Mouse (Mus musculus) left cerebral cortex, postnatal 4 days (tissue): ENCODE measurements at regions not wholly inside any gene's neighbourhood (a gene's known extent, or its start where the extent isn't known, plus 50 kb on each side); places are given as distances from the start of the nearest gene placed in this dataset.

Experiments
- DNase-seq: peaks from one replicate; pipeline ENCODE4 v3.0.0-alpha.2; 2022
- intact Hi-C: fragments of 180-260 bp; cut with DNase I; formaldehyde crosslinking; loops from one replicate; pipeline ENCODE4 v1.15.1; 2025

GRCm38 (mm10) chr8:32958331-32958730, 470.2 kb upstream of the 5930422O12Rik start:
- intact Hi-C loops: no loop called here
- no peak for DNase-seq

- intact Hi-C loops: no loop called here
- DNase-seq: no peak
Observed at GRCm38 (mm10) chr8:32958855-32959254, 469.7 kb upstream of the 5930422O12Rik start.

GRCm38 (mm10) chr8:32959326-32960064, 469.0 kb upstream of the 5930422O12Rik start:
- intact Hi-C loops: no loop called here
- no peak for DNase-seq

GRCm38 (mm10) chr8:32990216-32990615, 438.3 kb upstream of the 5930422O12Rik start:
- intact Hi-C loops: no loop called here
- no peak for DNase-seq

- DNase-seq: no peak
- intact Hi-C loops: no loop called here
Observed at GRCm38 (mm10) chr8:33003967-33004564, 424.4 kb upstream of the 5930422O12Rik start.

- intact Hi-C loops: no loop called here
- DNase-seq: peak; percentile 61
Observed at GRCm38 (mm10) chr8:33004570-33004969, 423.9 kb upstream of the 5930422O12Rik start.

- no peak for DNase-seq
- intact Hi-C loops: loop anchor here (10.0 kb wide), 1 partner anchor 175 kb away; no protein-coding TSS in a partner anchor
Observed at GRCm38 (mm10) chr8:33010106-33010505, 418.4 kb upstream of the 5930422O12Rik start.

GRCm38 (mm10) chr8:33012784-33013183, 415.7 kb upstream of the 5930422O12Rik start:
- DNase-seq: no peak
- intact Hi-C loops: loop anchor here (10.0 kb wide), 1 partner anchor 172 kb away; no protein-coding TSS in a partner anchor

GRCm38 (mm10) chr8:33015861-33016260, 412.6 kb upstream of the 5930422O12Rik start:
- intact Hi-C loops: loop anchor here (10.0 kb wide), 1 partner anchor 169 kb away; no protein-coding TSS in a partner anchor
- DNase-seq: no peak

- DNase-seq: peak; percentile 34
- intact Hi-C loops: no loop called here
Observed at GRCm38 (mm10) chr8:33026973-33027372, 401.5 kb upstream of the 5930422O12Rik start.

GRCm38 (mm10) chr8:33029453-33029852, 399.1 kb upstream of the 5930422O12Rik start:
- no peak for DNase-seq
- intact Hi-C loops: no loop called here

GRCm38 (mm10) chr8:33052017-33052416, 376.5 kb upstream of the 5930422O12Rik start:
- intact Hi-C loops: no loop called here
- DNase-seq: no peak

- intact Hi-C loops: no loop called here
- no peak for DNase-seq
Observed at GRCm38 (mm10) chr8:33065566-33065965, 362.9 kb upstream of the 5930422O12Rik start.

- DNase-seq: no peak
- intact Hi-C loops: no loop called here
Observed at GRCm38 (mm10) chr8:33066168-33066567, 362.3 kb upstream of the 5930422O12Rik start.

GRCm38 (mm10) chr8:33067453-33068039, 361.0 kb upstream of the 5930422O12Rik start:
- peak; percentile 42 for DNase-seq
- intact Hi-C loops: no loop called here

GRCm38 (mm10) chr8:33068468-33068867, 360.0 kb upstream of the 5930422O12Rik start:
- no peak for DNase-seq
- intact Hi-C loops: no loop called here

GRCm38 (mm10) chr8:33075186-33075585, 353.3 kb upstream of the 5930422O12Rik start:
- DNase-seq: no peak
- intact Hi-C loops: no loop called here

GRCm38 (mm10) chr8:33076253-33076652, 352.3 kb upstream of the 5930422O12Rik start:
- DNase-seq: no peak
- intact Hi-C loops: no loop called here

GRCm38 (mm10) chr8:33078125-33078524, 350.4 kb upstream of the 5930422O12Rik start:
- DNase-seq: no peak
- intact Hi-C loops: no loop called here

GRCm38 (mm10) chr8:33079867-33080585, 348.5 kb upstream of the 5930422O12Rik start:
- peak; percentile 57 for DNase-seq
- intact Hi-C loops: no loop called here

GRCm38 (mm10) chr8:33081941-33082340, 346.6 kb upstream of the 5930422O12Rik start:
- intact Hi-C loops: no loop called here

More at GRCm38 (mm10) chr8:33081941-33082340, 346.6 kb upstream of the 5930422O12Rik start:
- peak; percentile 61 for DNase-seq
